Mouse (Mus musculus) CD4-positive helper T cell, adult 2 months (primary cell): Measurements from ENCODE around the gene Cuedc1.
"Not testable (repeated sequence)": the region's sequence is repeated elsewhere in the genome, so short reads cannot be mapped to it uniquely, and the experiment has no call there.

Source experiments
- DNase-seq: peaks from one replicate; pipeline ENCODE4 v3.0.0-alpha.2; 2012; ENCODE audit warnings: low read depth, missing footprints, low spot score

Gene Cuedc1

GRCm38 (mm10) chr11:88168611-88169010 is 70.8 kb downstream of the Cuedc1 start:
- no peak for DNase-seq

- DNase-seq, result no peak
These were observed 71.7 kb downstream of the Cuedc1 start for GRCm38 (mm10) chr11:88169531-88170040.

- DNase-seq, result no peak
These were observed 72.7 kb downstream of the Cuedc1 start for GRCm38 (mm10) chr11:88170606-88171005.

GRCm38 (mm10) chr11:88171876-88172442 is 74.1 kb downstream of the Cuedc1 start:
- no peak for DNase-seq

- DNase-seq, result no peak
These were observed 74.9 kb downstream of the Cuedc1 start for GRCm38 (mm10) chr11:88172601-88173325.

- DNase-seq, result no peak
These were observed 75.6 kb downstream of the Cuedc1 start for GRCm38 (mm10) chr11:88173386-88174025.

- DNase-seq, result no peak
These were observed 82.7 kb downstream of the Cuedc1 start for GRCm38 (mm10) chr11:88180467-88180958.

GRCm38 (mm10) chr11:88180959-88181619 is 83.2 kb downstream of the Cuedc1 start:
- no peak for DNase-seq

GRCm38 (mm10) chr11:88184632-88185180 is 86.8 kb downstream of the Cuedc1 start:
- DNase-seq, result no peak

- DNase-seq, result no peak
These were observed 88.5 kb downstream of the Cuedc1 start for GRCm38 (mm10) chr11:88186078-88186946.

GRCm38 (mm10) chr11:88186947-88187243 is 89.0 kb downstream of the Cuedc1 start:
- DNase-seq, result no peak

GRCm38 (mm10) chr11:88187417-88188133 is 89.7 kb downstream of the Cuedc1 start:
- peak; percentile 82 for DNase-seq

GRCm38 (mm10) chr11:88188216-88188615 is 90.4 kb downstream of the Cuedc1 start:
- no peak for DNase-seq

- DNase-seq, result no peak
These were observed 90.8 kb downstream of the Cuedc1 start for GRCm38 (mm10) chr11:88188635-88189034.

GRCm38 (mm10) chr11:88192595-88192994 is 94.7 kb downstream of the Cuedc1 start:
- DNase-seq, result peak; percentile 45

GRCm38 (mm10) chr11:88193098-88193823 is 95.4 kb downstream of the Cuedc1 start:
- DNase-seq, result no peak

GRCm38 (mm10) chr11:88193824-88194696 is 96.2 kb downstream of the Cuedc1 start:
- peak; percentile 80 for DNase-seq

GRCm38 (mm10) chr11:88195699-88196098 is 97.8 kb downstream of the Cuedc1 start:
- DNase-seq, result not testable (repeated sequence)
